Mouse (Mus musculus) heart, postnatal 36 days (tissue): ENCODE data around the gene Necab3. TPM values are rescaled to one million over a fixed set of nuclear protein-coding genes. Genes with fewer than 3 reads are reported as not detected.

ENCODE experiments used
- DNase-seq, 2 experiments: peaks; one replicate each; pipeline ENCODE4 v3.0.0; 2021 to 2022
- intact Hi-C: fragments of 180-260 bp; cut with DNase I; formaldehyde crosslinking; loops from one replicate; pipeline ENCODE4 v1.15.1; 2025
- total RNA-seq, 2 experiments: library from RNA; stranded (reverse); gene quantifications; 2 replicates each; pipeline ENCODE4 v1.2.3; 2021

The Necab3 gene
- total RNA-seq, 2 experiments from 2014 or later: 0.14 to 0.47 TPM

DNA sequence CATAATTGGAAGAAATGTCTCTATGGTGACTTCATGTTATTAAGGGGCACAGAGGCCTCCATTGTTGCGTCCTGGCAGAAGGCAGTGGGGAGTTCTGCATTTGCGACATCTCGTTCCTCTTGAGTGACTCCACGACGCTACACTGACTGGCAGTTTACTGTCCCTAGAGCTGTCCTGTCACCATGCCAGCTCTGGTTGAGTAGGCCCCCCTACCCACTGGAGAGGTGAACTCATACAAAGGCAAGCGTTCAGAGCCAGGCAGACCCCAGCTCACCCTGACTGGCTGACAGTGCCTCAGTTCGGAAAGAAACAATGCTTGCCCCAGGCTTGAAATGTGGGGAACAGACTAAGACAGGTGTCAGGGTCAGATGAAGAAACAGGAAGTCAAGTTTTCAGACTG, 15.6 kb upstream of the Necab3 start:
- DNase-seq: no peak
- intact Hi-C loops: no loop called here

DNA sequence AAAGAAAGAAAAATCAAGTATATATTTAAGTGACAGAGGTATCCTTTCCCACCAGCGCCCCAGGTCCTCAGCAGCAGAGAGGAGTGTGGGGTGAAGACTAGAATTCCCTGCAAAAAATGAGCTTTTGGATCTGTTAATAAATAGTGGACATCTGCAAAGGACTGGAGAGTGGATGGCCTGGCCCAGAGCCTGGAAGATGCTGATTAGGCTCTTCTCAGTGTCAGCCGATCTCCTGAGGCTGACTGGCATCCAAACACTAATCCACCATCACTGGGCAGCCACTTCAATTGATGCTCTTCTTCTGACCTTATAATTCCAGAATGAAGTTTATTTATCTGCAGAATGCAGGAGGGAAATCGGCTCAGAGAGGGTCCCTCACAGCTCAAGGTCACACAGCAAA, 14.3 kb upstream of the Necab3 start:
- intact Hi-C loops: no loop called here

DNA sequence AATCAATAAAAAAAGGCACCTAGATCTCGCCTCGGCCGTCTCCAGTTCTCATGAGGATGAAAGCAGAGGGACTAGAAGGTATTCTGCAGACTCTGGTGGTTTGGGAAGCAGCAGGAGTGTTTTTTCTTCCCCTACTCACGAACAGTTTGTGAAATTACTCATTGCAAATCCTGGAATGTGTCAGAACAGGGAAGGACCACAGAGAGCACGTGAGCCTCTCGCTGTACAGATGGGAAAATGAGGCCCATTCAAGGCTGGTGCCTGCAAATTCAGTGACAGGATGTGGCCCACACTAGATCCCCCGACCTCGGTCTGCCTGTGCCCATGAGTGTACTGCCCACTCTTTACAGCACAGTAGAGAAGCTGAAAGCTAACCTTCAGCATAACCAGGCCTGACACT, 13.3 kb upstream of the Necab3 start:
- intact Hi-C loops: no loop called here
- no peak for DNase-seq

More for the DNA sequence above, 14.3 kb upstream of the Necab3 start:
- DNase-seq: no peak

DNA sequence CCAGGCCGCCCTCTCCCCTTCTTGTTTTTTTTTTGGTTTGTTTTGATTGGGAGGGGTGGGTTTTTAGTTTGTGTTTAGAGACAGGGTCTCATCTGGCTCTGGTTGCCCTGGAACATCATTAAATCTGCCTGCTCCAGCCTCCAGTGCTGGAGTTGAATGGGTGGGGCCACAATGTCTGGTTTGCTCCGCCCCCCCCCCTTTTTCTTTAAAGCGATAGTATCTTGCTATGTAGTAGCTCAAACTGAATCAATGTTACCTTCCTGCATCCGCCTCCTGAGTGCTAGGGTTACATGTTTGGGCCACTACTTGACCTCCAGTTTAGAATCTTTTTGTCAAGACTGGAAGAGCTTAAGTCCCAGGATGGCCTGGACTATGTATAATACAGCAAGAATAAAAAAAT, 12.6 kb upstream of the Necab3 start:
- no peak for DNase-seq
- intact Hi-C loops: no loop called here

DNA sequence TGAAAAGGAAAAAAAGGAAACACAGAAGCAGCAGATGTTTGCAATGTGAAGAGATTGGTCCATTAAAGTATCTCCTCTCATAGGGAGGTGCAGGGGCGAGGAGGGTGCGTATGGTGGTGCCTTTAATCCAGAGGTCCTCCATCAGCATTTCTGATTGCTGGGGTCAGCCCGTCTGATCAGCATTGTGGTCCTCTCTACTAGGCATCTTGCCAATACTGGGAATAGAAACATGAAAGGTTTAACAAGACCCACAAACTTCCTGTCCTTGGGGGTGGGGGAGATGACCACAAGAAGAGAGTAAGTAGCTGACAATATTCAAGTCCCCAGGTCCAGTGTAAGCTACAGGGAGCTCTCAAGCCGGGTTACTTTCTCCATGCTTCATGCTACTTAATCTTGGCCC, 12.0 kb upstream of the Necab3 start:
- DNase-seq: no peak
- intact Hi-C loops: no loop called here

DNA sequence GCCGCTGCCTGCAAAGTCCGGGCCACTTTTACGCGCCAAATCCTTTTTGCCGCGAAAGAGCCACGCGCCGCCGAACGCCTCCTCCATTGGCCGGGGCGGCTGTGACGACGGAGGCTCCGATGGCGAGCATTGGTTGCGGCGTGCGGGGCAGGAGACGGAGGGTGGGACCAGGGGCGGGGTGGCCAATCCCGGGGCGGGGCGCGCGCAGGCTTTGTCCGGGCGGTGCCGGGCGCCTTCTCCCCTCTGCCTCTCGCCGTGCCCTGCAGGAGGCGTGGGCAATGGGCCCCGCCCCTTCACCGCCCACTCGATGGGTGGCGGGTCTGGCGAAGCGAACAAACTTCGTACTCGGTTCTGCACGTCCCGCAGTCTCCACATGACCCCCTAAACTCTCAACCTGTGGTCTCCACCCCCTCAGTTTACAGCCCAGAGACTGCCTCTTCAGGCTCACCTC, 11.2 kb upstream of the Necab3 start, which contains the start of gene E2f1:
Gene E2f1 (minus strand): TSS at position 57 of the 451 bp plus-strand sequence.
- peak; percentile 90 to 91 for DNase-seq
- intact Hi-C loops: no loop called here

DNA sequence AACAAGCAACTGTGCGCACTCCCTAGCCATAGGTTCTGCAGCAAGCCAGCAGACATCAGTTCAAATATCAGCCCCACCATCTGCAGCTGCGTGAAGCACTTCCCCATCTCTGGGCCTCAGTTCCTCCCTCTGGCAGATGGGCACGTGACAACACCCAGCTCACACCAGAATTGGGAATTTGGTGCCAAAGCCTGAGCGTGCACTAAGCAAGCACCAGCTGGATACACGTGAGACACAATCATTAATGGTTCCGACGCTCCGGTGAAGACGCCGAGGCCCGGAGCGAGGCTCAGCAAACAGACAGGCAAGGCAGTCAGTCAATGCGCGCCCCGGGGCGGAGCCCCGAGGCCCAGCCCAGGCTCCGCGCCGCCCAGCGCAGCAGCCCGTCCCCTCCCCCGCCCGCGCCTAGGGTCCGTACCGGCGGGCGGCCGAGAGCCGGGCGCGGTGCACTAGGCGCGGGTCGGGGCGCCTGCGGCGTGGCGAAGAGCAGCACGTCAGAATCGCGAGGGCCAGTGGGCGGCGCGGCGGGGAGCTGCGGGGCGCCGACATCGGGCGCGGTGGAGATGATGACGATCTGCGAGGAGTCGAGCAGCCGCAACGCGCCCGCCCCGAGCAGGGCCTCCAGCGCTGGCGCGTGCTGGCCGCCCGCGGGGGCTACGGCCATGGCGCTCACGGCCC, 10.5 kb upstream of the Necab3 start:
- peak; percentile 39 to 64 for DNase-seq
- intact Hi-C loops: no loop called here

DNA sequence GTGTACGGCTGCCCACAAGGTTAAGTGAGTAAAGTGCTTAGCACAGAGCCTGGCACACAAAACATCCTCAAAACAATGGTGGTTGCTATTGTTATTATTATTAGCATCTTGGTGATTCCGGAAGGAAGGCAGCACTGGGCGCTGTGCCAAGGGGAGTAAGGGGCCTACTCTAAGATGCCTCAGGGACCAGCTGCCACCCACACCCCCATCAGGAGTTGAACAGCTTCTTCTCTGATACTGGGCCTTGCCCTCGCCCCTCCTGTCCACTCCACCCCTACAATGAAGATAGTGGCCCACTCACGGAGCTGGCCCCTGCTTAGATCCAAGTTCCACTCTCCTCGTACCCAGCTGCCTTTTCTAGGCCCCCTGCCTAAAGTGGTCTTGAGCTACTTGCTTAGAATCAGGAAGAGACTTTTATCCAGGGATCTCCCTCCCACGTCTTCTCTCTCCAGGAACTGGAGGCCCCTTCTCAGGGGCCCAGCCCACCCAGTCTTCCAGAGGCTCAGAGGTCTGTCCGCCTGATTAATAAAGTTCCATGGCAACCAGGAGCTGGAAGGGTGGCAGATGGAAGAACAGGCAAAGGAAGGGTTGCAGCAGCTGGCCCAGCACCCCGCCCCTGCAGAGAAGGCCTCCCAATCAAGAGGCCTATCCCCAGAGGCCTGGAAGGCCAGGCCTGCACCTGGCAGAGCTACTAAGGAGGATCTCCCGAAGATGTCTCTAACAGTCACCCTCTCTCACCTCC, 9.8 kb upstream of the Necab3 start:
- DNase-seq: peak in 1 of 2 experiments; percentile 42
- intact Hi-C loops: no loop called here

DNA sequence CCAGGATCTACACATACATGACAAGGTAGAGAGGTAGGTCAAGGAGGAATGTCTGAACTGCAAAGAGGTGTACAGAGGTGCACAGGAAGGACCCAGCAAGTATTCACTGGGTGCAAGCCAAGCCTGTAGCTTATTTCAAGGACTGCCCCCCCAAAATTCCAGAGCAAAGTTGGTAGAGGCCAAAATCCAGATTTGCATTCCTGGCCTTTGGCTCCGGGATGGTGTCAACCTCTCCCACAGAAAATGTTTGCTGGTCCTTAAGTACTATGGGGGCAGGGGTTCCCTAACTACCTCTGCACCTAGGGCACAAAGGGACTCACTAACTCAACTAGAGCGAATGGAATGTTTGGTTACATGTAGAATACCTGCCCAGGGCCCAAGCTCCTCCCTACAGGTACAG, 9.1 kb upstream of the Necab3 start:
- intact Hi-C loops: no loop called here
- DNase-seq: no peak

DNA sequence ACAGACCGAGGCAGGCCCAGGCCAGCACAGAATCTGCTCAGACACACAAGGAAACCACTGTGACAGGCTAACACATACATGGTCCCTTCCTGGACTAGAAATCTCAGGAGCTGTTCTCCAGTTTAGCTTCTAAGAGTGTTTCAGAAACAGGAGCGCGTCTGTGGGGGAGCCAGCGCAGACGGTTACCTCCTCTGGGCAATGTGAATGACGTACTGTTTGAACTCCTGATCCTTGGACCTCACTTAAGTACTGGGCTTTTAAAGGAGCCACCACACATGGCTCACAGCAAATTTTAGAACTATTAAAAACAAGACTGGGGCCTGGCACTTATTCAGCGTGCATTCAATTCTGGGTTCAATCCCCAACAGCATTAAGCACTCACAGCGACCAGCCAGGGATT, 8.0 kb upstream of the Necab3 start:
- intact Hi-C loops: no loop called here
- no peak for DNase-seq

DNA sequence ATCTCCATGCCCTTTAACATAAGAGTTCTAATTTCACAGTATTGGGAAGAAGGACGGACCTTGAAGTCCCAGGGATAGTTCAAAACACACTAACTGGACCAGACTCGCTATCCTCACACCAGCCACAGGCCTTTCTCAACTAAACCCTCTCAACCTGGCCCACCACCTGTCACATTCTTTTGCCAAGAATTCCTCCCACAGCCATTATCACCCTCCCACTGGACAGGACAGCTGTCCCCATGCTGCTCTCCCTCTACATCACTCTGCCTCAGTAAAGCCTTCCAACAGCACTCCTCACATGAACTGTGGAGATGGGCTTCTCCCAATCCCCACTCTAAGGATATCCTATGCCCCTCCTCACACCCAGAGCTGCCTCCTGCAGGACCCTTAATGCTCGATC, 6.9 kb upstream of the Necab3 start:
- intact Hi-C loops: no loop called here
- DNase-seq: no peak

DNA sequence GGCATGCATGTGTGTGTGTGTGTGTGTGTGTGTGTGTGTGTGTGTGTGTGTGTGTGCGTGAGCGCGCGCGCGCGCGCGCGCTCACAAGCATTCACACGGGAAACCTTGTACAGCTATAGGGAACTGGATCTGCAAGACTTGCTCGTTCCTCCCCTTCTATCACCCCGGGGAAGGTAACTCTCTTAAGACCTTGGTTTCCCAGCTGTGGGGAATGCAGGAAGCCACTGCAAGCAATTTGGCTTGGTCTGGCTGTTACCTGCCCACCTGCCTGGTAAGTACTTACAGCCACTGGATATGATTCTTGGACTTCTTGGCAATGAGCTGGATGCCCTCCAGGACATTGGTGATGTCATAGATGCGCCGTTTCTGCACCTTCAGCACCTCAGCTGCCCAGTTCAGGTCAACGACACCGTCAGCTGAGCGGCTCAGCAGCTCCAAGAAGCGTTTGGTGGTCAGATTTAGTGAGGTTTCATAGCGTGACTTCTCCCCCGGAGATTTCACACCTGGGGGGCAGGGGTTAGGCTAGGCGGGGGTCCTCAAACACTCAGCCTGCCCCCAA, 5.0 kb upstream of the Necab3 start:
- DNase-seq: no peak
- intact Hi-C loops: no loop called here

DNA sequence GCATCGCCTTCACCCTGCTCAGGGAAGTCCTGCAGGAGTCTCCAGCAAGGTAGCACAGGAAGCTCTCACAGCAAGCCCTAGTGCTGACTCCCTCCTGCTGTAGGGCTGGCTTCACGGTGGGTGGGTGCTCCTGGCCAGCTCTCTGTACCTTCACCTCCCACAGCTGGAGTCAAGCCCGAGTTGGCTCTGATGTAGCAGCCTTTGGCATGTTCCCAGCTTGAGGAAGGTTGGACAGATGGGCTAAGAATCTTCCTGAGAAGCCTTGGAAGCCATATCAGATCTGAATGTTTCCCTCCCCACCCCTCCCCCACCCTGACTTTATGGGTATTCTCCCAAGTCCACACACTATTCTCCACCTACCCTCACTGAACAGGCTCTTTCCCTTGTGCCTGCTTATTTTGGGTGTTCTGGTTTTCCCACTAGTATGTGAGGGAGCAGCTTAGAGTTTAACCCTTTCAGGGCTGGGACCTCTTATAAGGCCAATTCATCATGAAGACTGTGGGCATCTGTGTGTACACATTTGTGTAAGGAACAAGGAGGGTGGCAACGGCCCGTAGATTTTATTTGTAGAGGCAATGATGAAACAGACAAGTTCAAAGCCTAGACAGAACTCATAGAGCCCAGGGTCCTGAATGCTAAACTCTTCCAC, 1.4 kb downstream of the Necab3 start:
- DNase-seq: no peak
- intact Hi-C loops: no loop called here

DNA sequence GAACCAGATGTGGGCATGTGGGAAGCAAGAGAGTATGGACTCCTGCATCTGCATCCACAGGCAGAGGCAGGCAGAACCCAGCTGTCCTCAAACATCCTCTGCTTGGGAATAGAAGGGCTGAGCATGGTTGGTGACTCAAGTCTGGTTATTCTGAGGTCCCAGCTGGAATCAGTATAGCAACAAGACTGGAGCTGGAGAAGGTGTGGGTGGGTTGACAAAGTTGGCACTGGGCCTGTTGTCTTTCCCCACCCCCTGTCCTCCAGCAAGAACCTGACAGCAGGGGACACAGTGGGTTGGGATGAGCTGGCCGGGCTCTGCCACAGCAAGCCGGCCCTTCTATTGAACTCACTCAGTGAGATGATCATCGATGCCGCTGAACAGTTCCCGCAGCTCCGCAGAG, 3.5 kb downstream of the Necab3 start:
- intact Hi-C loops: no loop called here

DNA sequence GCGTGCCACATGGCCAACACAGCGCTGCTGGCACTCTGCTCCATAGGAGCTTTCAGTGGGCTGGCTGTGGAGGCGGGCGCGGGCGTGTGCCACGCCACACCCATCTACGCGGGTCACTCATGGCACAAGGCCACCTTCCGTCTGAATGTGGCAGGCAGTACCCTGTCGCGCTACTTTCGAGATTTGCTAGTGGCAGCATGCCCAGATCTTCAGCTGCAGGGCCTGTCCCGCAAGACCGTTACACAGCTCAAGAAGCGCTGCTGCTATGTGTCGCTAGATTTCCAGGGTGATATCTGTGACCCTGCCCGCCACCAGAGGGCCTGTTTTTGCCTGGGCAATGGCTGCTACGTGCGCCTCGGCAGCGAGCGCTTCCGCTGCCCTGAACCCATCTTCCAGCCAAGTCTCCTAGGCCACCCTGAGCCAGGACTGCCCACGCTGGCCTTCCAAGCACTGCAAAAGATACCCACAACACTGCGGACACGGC, 6.2 kb downstream of the Necab3 start:
- peak; percentile 61 to 66 for DNase-seq
- intact Hi-C loops: no loop called here

More for the DNA sequence above, 3.5 kb downstream of the Necab3 start:
- DNase-seq: no peak

DNA sequence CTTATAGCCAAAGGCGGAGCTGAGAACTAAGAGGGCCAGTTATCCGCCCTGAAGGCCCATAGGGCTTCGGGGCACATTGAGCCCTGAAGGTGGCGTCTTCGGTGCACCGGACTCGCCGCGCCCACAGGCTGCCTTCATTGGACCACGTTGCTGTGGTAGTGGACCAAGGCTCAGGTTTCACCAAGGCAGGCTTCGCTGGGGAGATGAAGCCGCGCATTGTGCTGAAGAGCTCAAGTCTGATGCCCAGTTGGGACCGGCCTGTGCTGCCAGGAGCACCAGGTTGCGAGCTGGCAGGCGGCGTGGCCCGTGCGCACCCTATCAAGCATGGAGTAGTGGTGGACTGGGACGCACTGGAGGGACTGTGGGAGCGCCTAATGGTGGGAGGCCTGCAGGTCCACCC, 6.8 kb downstream of the Necab3 start:
- DNase-seq: no peak
- intact Hi-C loops: loop anchor here (2.0 kb wide), 1 partner anchor 63 kb away; no protein-coding TSS in a partner anchor

DNA sequence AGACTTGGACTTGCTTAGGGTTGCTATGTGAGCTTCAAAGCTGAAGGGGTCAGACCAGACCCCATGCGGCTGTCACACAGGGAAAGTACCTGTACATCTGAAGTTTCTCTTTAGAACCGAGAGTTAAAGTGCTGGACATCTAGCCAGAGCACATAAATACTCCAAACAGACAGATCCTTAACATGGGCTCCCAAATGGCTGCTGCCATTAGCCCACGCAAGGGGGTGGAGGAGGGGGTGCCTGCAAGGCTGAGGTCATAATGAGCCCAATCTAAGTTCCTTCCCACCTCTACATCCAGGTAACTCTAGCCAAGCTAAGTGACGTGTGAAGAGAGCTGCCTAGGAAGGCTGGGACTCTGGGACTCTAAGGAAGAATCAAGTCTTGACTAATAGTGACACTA, 7.2 kb downstream of the Necab3 start, which contains the start of gene Actl10:
Gene Actl10 (plus strand): TSS at position 301 of the 400 bp plus-strand sequence.
- DNase-seq: no peak
- intact Hi-C loops: loop anchor here (2.0 kb wide), 1 partner anchor 63 kb away; no protein-coding TSS in a partner anchor

DNA sequence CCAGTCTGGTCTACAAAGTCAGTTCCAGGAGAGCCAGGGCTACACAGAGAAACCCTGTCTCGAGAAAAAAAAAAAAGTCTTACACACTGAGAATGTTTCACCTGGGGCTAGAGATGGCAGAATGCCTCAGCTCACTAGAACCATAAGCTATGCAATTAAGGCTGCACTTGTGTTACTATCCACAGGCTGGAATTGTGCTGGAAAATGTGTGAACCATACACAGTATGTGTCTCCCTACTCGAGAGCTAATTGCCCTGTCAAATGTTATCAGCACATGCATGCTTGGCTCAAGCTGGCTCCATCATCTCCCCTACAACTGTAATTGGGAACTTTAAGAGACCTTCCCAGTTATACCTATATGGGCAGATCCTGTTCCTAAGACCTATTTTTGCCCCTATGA, 7.8 kb downstream of the Necab3 start:
- intact Hi-C loops: loop anchor here (2.0 kb wide), 1 partner anchor 64 kb away; no protein-coding TSS in a partner anchor
- DNase-seq: no peak

DNA sequence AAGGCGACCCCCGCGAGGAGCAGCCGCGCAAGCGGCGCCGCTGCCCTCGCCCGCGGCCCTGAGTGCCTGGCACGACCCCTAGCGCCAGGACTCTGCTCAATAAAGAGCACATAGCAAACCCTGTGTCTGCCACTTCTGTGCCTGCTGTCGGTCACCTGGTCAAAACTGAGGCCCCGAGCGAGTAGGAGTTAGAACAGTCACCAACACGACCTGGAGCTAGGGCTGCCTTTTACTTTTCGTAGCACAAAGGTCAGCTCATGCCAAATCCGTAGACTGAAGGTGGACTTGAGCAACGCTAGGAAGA, 8.9 kb downstream of the Necab3 start:
- intact Hi-C loops: loop anchor here (2.0 kb wide), 1 partner anchor 65 kb away; no protein-coding TSS in a partner anchor
- DNase-seq: no peak

DNA sequence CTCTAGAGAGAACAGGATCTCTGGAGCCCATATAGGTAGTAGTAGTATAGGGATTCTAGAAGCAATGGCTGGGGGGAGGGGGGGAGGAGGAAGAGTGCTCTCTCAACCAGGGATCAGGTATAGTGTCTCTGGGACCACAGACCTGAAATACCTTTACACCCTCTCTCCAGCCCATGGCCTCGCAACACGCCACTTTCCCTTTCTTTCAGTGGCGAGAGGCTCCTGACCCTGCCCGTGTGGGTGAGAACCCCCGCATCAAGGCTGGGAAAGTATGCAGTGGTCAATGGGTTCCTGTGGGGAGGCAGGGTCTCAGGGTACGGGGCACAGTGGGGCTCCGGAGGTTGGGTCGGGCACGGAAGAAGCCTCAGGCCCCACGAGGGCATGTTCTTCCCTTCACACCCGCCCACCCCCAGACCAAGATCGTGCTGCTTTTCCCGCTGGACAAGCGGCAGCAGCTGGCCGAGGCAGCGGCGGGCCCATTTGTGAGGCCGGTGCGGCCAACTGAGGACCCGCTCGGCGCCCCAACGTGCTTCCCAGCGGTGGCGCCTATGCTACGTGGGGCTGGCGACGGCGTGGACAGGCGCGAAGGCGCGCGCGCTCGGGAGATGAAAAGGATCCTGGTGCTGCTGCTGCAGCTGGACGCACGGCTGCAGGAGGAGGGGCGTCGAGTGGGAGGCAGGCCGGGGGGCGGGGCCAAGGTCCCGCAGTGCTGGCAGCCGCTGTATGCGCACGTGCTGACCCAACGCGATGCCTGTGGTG, 9.4 kb downstream of the Necab3 start:
- intact Hi-C loops: no loop called here

More for the DNA sequence above, 9.4 kb downstream of the Necab3 start:
- peak; percentile 54 to 60 for DNase-seq
